Mouse (Mus musculus): ENCODE measurements around the gene Birc5.

Gene Birc5

DNA sequence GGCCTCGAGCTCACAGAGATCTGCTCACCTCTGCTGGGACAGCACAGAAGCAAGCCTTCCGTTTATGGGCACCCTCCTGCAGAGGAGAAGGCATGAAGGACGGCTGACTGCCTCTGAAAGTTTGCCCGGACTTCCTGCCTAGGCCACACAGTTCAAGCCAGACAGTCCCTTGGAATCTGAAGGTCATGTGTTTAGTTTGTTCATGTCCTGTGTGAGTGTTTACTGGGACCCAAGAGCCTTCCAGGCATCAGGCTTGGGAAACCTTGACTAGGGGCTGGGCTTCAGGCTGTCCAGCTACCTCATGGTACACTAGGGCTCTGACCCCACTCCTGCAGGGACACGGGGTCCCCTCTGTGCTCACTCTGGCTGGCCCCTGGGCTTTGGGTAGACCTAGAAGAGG lies 36.9 kb downstream of the Birc5 start:
- DNase-seq (ENCODE audit: low spot score): no peak

DNA sequence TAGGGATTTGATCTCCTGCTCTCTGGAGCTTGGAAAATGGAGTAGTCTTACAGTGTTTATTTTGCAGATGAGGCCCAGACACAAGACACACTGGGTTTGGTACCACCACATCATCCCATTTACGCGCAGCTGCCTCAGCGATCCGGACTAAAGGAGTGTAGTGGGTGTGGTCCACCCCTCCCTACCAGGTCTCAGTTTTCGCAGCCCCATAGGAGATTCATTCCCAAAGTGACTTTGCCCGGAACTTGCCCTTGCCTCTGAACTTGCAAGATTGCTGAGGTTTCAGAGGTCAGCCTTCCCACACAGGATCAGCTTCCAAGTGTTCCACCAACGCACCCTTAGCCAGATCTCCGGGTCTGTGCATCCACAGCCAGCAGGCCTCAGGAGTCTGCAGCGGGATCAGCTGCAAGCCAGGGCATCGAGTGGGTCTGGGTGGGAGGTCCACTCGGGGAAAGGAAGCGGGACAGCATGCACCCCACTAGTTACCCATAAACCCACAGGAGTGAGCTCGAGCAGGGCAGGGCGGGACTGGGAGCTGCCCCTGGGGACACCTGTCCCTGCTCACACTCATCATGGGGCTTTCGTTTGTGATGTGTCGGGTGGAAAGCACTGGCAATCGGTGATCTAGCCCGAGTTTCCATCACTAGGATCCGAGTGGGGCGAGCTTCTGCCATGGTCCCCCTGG lies 39.3 kb downstream of the Birc5 start:
- no peak for DNase-seq (ENCODE audit: low spot score)

DNA sequence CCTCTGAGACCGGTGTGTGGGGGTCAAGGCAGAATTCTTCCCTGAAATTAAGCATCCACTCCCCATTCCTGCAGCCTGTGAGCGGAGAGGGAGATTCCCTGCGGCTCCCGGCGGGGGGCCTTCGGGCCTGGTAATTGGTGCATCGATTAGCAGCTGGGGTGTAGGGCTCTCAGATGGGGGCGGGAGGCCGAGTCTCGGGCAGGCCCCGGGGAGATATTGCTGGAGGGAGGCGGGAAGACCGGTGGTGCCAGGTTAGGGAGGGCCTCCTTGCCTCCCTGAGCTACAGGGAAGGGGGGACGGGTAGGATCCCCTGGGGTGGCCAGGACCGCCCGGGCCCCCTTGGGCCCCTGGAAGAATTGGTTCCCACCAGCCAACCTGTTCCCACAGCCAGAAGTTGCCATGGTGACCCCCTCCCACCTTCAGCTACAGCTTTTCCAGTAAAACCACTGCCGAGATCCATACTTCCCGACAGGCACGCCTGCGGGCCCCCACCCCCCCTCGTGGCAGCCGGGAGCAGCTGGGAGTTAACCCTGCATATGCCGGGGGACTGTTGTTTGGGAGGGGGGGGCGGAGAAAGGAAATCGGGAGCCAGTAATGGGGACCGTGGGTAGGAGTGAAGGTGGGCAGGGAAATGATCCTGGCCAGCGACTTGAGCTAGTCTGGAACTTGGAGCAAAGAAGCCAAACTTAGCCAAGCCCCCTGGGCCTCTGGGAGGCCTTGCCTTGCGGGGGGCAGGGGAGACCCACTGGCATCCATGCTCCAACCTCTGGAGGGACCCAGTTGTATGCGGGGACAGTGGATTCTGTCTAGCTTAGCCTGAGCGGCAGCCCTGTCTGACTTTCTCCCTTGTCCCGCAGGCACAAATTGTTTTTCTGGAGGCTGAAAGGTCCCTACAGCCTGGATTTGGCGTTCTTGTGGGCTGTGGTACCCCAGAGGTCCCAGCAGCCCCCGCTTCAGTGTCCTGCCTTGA lies 40.1 kb downstream of the Birc5 start:
- DNase-seq (ENCODE audit: low spot score): peak; percentile 63

GRCm38 (mm10) chr11:117889887-117890340 lies 40.9 kb downstream of the Birc5 start:
- no peak for DNase-seq (ENCODE audit: low spot score)

DNA sequence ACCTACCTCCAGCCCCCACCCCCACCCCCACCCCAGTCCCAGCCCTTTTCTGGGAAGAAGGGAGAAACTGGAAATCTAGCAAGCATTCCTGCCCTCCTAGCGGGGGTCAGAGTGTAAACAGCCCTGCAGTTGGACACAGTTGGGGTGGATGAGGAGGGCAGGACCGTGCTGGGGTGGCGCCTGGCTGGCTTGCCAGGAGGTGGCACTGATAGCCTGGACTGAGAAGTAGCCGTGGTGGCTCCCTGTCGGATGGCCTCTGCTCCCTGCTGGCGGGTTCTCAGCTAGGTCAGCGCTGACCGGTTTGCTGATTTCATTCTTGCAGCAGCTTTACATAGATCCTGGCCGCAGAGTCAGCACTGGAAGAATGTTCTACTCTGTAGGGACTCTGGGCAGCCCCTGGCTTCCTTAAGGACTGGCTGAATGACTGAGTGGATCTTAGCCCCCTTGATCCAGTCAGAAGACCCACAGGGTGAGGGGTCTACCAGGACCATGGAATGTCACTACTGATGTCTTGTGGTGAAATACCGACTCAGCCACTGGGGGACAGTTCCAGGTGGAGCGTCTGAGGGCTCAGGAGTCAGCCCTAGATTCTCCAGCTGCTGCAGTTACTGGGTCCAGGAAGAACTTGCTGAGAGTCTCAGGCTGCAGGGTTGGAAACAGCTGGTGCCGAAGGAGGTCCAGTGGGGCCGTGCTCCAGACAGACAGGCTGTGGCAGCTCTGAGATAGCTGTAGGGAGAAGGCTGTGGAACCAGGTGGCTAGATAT lies 41.6 kb downstream of the Birc5 start:
- peak; percentile 60 for DNase-seq (ENCODE audit: low spot score)

DNA sequence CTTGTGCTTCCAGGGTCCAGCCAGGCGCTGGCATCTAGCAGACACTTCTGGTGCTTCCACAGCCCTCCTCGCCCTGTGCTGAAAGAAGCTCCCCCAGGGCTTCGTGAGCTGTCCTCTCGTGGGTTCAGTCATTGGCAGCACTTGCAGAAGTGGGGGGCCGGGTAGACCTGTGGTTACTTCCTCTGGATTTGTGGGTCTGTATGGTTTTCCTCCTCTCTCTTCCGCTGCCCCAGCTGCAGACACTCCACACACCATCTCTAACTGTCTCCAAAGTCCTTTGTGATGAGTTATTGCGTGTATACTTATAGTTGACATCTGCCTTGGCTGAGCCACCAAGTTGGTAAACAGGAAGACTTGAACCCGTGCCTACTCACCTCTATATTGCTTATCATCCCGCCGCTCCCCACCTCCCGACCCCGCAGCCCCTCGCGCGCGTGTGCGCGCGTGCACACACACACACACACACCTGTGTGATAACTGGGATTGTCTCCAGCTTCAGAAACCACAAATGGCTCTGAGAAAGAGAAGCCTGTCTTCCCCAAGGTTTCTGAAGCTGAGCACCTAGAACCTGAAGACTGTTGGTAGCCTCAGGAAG lies 42.6 kb downstream of the Birc5 start:
- DNase-seq (ENCODE audit: low spot score): no peak

- DNase-seq (ENCODE audit: low spot score): no peak
These were observed 43.1 kb downstream of the Birc5 start for GRCm38 (mm10) chr11:117892199-117892598.

- DNase-seq (ENCODE audit: low spot score): no peak
These were observed 45.6 kb downstream of the Birc5 start for GRCm38 (mm10) chr11:117894676-117895075.

- no peak for DNase-seq (ENCODE audit: low spot score)
These were observed 47.5 kb downstream of the Birc5 start for GRCm38 (mm10) chr11:117896533-117896932.

DNA sequence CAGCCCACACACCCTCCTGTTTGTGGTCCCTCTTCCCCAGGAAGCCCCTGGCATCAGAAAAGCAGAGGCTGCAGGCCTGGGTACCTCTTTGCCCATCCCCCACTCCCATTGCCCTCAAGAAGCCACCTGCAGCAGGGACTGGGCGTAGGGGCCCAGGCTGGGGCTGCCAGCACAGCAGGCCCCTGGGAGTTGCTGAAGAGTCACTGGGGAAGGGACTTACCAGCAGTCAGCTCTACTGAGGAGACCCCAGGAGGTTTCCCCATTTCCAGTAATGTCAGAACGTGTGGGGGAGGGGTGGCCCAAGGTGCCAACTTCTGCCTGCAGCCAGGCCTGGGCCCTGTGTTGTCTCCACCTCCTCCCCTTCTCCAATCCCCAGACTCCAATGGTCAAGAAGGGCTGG lies 53.2 kb downstream of the Birc5 start:
- no peak for DNase-seq (ENCODE audit: low spot score)

GRCm38 (mm10) chr11:117904442-117904841 lies 55.4 kb downstream of the Birc5 start:
- no peak for DNase-seq (ENCODE audit: low spot score)

All from yolk sac, embryonic 10.5 days (tissue).